Mouse (Mus musculus): Measurements from ENCODE around the gene Gm11564. TPM values are rescaled to one million over a fixed set of nuclear protein-coding genes. Genes with fewer than 3 reads are reported as not detected.
"Not testable (repeated sequence)": the region's sequence is repeated elsewhere in the genome, so short reads cannot be mapped to it uniquely, and the experiment has no call there.

The Gm11564 gene
- polyA plus RNA-seq, 1 experiment from 2014 or later, result not detected

DNA sequence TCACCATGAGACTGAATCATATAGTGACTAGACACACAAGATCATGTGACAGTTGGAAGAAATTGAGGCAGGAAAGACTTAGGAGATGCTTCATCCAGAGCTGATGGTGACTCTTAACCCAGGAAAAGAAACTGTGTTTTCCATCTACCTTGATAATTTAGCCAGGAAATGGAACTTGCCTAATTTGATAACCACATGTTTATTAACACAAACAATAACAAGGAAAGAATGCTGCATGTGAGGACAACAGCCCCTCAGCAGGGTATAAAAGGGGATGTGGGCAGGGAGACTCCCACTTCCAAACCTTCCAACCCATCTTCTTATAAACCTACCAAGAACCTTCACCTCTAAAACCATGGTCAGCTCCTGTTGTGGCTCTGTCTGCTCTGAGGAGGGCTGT lies 30.6 kb downstream of the Gm11564 start, which contains the start of gene Krtap4-9:
Gene Krtap4-9, plus strand, starts transcription at position 301 of the 400 bp plus-strand sequence.
- H3K4me3 ChIP-seq; H3K9me3 ChIP-seq; H3K36me3 ChIP-seq; H3K27me3 ChIP-seq; H3K9ac ChIP-seq; ATAC-seq (ENCODE audit: borderline replicate concordance, extremely low read depth, low FRiP score, low TSS enrichment); H3K4me1 ChIP-seq; H3K27ac ChIP-seq; H3K4me2 ChIP-seq: not testable (repeated sequence)

GRCm38 (mm10) chr11:99780604-99781003 lies 34.9 kb downstream of the Gm11564 start, which contains the start of gene Krtap4-8:
Gene Krtap4-8, minus strand, starts transcription at chr11:99780704.
- Histone ChIP-seq H3K4me3 (no peak within 1 kb of the TSS), H3K27me3 (no peaks in the 10 kb centered on the region), H3K27ac (no peak within 1 kb of the TSS), H3K4me2 (no peak within 1 kb of the TSS), H3K4me1 (no peaks in the 10 kb centered on the region), H3K9me3 (no peaks in the 10 kb centered on the region), H3K36me3 (no peaks in the 10 kb centered on the region), H3K9ac (no peak within 1 kb of the TSS)
- no peak for ATAC-seq (ENCODE audit: borderline replicate concordance, extremely low read depth, low FRiP score, low TSS enrichment)
- WGBS, result 92% methylated on average over 2 of the region's 2 CpGs

DNA sequence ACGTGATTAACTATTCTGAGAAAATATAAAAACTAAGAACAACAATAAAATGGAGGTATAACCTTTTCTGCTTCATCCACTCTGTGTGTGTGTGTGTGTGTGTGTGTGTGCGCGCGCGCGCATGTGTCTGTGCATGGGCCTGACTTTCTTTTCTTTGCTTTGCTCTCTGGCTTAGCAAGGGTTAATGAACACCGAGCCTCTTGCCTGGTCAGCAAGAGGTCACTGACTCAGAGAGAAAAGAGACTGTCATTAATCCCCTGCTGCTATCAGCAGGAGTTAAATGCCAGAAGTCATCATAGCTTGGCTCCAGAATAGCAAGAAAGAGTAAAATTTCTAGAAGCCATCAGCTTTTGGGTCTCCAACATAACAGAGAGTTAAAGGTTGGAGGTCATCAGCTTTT lies 37.1 kb downstream of the Gm11564 start:
- no peaks in the 10 kb centered on the region for H3K36me3 ChIP-seq
- no peak overlapping the region for H3K4me3 ChIP-seq
- no peak for ATAC-seq (ENCODE audit: borderline replicate concordance, extremely low read depth, low FRiP score, low TSS enrichment)
- no peaks in the 10 kb centered on the region for H3K9me3 ChIP-seq
- WGBS, result 58% methylated on average over 7 of the region's 7 CpGs
- no peak overlapping the region for H3K27ac ChIP-seq
- no peaks in the 10 kb centered on the region for H3K27me3 ChIP-seq
- no peak overlapping the region for H3K4me2 ChIP-seq
- no peaks in the 10 kb centered on the region for H3K4me1 ChIP-seq
- no peak overlapping the region for H3K9ac ChIP-seq

DNA sequence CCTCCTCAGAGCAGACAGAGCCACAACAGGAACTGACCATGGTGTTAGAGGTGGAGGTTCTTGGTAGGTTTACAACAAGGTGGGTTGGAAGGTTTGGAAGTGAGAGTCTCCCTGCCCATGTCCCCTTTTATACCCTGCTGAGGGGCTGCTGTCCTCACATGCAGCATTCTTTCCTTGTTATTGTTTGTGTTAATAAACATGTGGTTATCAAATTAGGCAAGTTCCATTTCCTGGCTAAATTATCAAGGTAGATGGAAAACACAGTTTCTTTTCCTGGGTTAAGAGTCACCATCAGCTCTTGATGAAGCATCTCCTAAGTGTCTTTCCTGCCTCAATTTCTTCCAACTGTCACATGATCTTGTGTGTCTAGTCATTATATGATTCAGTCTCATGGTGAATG lies 42.7 kb downstream of the Gm11564 start, which contains the start of gene Gm11595:
Gene Gm11595, minus strand, starts transcription at position 101 of the 400 bp plus-strand sequence.
- not testable (repeated sequence) for H3K27me3 ChIP-seq; H3K27ac ChIP-seq; H3K36me3 ChIP-seq; H3K4me3 ChIP-seq; ATAC-seq (ENCODE audit: borderline replicate concordance, extremely low read depth, low FRiP score, low TSS enrichment); H3K4me1 ChIP-seq; H3K9me3 ChIP-seq; H3K4me2 ChIP-seq; H3K9ac ChIP-seq

GRCm38 (mm10) chr11:99768410-99768809 lies 47.1 kb downstream of the Gm11564 start:
- H3K27me3 ChIP-seq, result no peaks in the 10 kb centered on the region
- 58% methylated on average over 2 of the region's 2 CpGs for WGBS
- no peak overlapping the region for H3K27ac ChIP-seq
- no peak overlapping the region for H3K9ac ChIP-seq
- no peaks in the 10 kb centered on the region for H3K9me3 ChIP-seq
- H3K4me2 ChIP-seq, result no peak overlapping the region
- no peaks in the 10 kb centered on the region for H3K36me3 ChIP-seq
- no peak overlapping the region for H3K4me3 ChIP-seq
- H3K4me1 ChIP-seq, result no peaks in the 10 kb centered on the region
- ATAC-seq (ENCODE audit: borderline replicate concordance, extremely low read depth, low FRiP score, low TSS enrichment), result no peak

Other genes starting within 250 kb of the Gm11564 start
- gene Krtap3-1, start 249.0 kb downstream of the Gm11564 start, polyA plus RNA-seq (2015; fragmentation: Nextera tagmentation; extraction: Ambion mirVana), result not detected in 2 replicates
- gene Krtap1-5, start 234.7 kb downstream of the Gm11564 start, polyA plus RNA-seq (2015; fragmentation: Nextera tagmentation; extraction: Ambion mirVana), result not detected in 2 replicates
- gene Krtap1-4, start 232.0 kb downstream of the Gm11564 start, polyA plus RNA-seq (2015; fragmentation: Nextera tagmentation; extraction: Ambion mirVana), result not detected in 2 replicates
- gene Krtap1-3, start 224.3 kb downstream of the Gm11564 start, polyA plus RNA-seq (2015; fragmentation: Nextera tagmentation; extraction: Ambion mirVana), result not detected in 2 replicates
- not detected in 2 replicates for gene Krtap9-3, start 217.6 kb downstream of the Gm11564 start, polyA plus RNA-seq (2015; fragmentation: Nextera tagmentation; extraction: Ambion mirVana)
- not detected in 2 replicates for gene Gm11938, start 212.4 kb downstream of the Gm11564 start, polyA plus RNA-seq (2015; fragmentation: Nextera tagmentation; extraction: Ambion mirVana)
- not detected in 2 replicates for gene Gm11937, start 205.5 kb downstream of the Gm11564 start, polyA plus RNA-seq (2015; fragmentation: Nextera tagmentation; extraction: Ambion mirVana)
- not detected in 2 replicates for gene Krtap2-4, start 200.8 kb downstream of the Gm11564 start, polyA plus RNA-seq (2015; fragmentation: Nextera tagmentation; extraction: Ambion mirVana)
- not detected in 2 replicates for gene Gm11562, start 195.2 kb downstream of the Gm11564 start, polyA plus RNA-seq (2015; fragmentation: Nextera tagmentation; extraction: Ambion mirVana)
- gene Krtap4-1, start 187.4 kb downstream of the Gm11564 start, polyA plus RNA-seq (2015; fragmentation: Nextera tagmentation; extraction: Ambion mirVana), result not detected in 2 replicates
- gene Krtap4-2, start 180.6 kb downstream of the Gm11564 start, polyA plus RNA-seq (2015; fragmentation: Nextera tagmentation; extraction: Ambion mirVana), result not detected in 2 replicates
- gene Krtap4-7, start 171.6 kb downstream of the Gm11564 start, polyA plus RNA-seq (2015; fragmentation: Nextera tagmentation; extraction: Ambion mirVana), result not detected in 2 replicates
- gene Gm11555, start 165.4 kb downstream of the Gm11564 start, polyA plus RNA-seq (2015; fragmentation: Nextera tagmentation; extraction: Ambion mirVana), result not detected in 2 replicates
- not detected in 2 replicates for gene Gm11563, start 156.7 kb downstream of the Gm11564 start, polyA plus RNA-seq (2015; fragmentation: Nextera tagmentation; extraction: Ambion mirVana)
- not detected in 2 replicates for gene Krtap4-6, start 149.7 kb downstream of the Gm11564 start, polyA plus RNA-seq (2015; fragmentation: Nextera tagmentation; extraction: Ambion mirVana)
- not detected in 2 replicates for gene Gm14190, start 124.9 kb downstream of the Gm11564 start, polyA plus RNA-seq (2015; fragmentation: Nextera tagmentation; extraction: Ambion mirVana)
- gene Gm14180, start 81.4 kb downstream of the Gm11564 start, polyA plus RNA-seq (2015; fragmentation: Nextera tagmentation; extraction: Ambion mirVana), result not detected in 2 replicates
- not detected in 2 replicates for gene Gm11595, start 42.8 kb downstream of the Gm11564 start, polyA plus RNA-seq (2015; fragmentation: Nextera tagmentation; extraction: Ambion mirVana)
- not detected in 2 replicates for gene Krtap4-8, start 35.0 kb downstream of the Gm11564 start, polyA plus RNA-seq (2015; fragmentation: Nextera tagmentation; extraction: Ambion mirVana)
- gene Krtap4-9, start 30.5 kb downstream of the Gm11564 start, polyA plus RNA-seq (2015; fragmentation: Nextera tagmentation; extraction: Ambion mirVana), result not detected in 2 replicates
- gene Gm11596, start 22.2 kb downstream of the Gm11564 start, polyA plus RNA-seq (2015; fragmentation: Nextera tagmentation; extraction: Ambion mirVana), result not detected in 2 replicates
- gene Gm11569, start 16.7 kb downstream of the Gm11564 start, polyA plus RNA-seq (2015; fragmentation: Nextera tagmentation; extraction: Ambion mirVana), result not detected in 2 replicates
- not detected in 2 replicates for gene Gm11554, start 11.2 kb downstream of the Gm11564 start, polyA plus RNA-seq (2015; fragmentation: Nextera tagmentation; extraction: Ambion mirVana)
- gene Krtap4-13, start 5.8 kb downstream of the Gm11564 start, polyA plus RNA-seq (2015; fragmentation: Nextera tagmentation; extraction: Ambion mirVana), result not detected in 2 replicates
- gene 2300003K06Rik, start 22.4 kb upstream of the Gm11564 start, polyA plus RNA-seq (2015; fragmentation: Nextera tagmentation; extraction: Ambion mirVana), result not detected in 2 replicates
- not detected in 2 replicates for gene Krtap4-16, start 35.9 kb upstream of the Gm11564 start, polyA plus RNA-seq (2015; fragmentation: Nextera tagmentation; extraction: Ambion mirVana)
- not detected in 2 replicates for gene Gm11568, start 42.3 kb upstream of the Gm11564 start, polyA plus RNA-seq (2015; fragmentation: Nextera tagmentation; extraction: Ambion mirVana)
- gene Gm11559, start 48.8 kb upstream of the Gm11564 start, polyA plus RNA-seq (2015; fragmentation: Nextera tagmentation; extraction: Ambion mirVana), result not detected in 2 replicates
- not detected in 2 replicates for gene Krtap9-1, start 57.7 kb upstream of the Gm11564 start, polyA plus RNA-seq (2015; fragmentation: Nextera tagmentation; extraction: Ambion mirVana)
- not detected in 2 replicates for gene Gm11567, start 63.5 kb upstream of the Gm11564 start, polyA plus RNA-seq (2015; fragmentation: Nextera tagmentation; extraction: Ambion mirVana)
- not detected in 2 replicates for gene Krtap31-1, start 92.3 kb upstream of the Gm11564 start, polyA plus RNA-seq (2015; fragmentation: Nextera tagmentation; extraction: Ambion mirVana)
- not detected in 2 replicates for gene Gm11565, start 99.1 kb upstream of the Gm11564 start, polyA plus RNA-seq (2015; fragmentation: Nextera tagmentation; extraction: Ambion mirVana)
- gene Krtap31-2, start 120.6 kb upstream of the Gm11564 start, polyA plus RNA-seq (2015; fragmentation: Nextera tagmentation; extraction: Ambion mirVana), result not detected in 2 replicates
- not detected in 2 replicates for gene Krtap9-5, start 132.8 kb upstream of the Gm11564 start, polyA plus RNA-seq (2015; fragmentation: Nextera tagmentation; extraction: Ambion mirVana)
- gene Krtap29-1, start 163.4 kb upstream of the Gm11564 start, polyA plus RNA-seq (2015; fragmentation: Nextera tagmentation; extraction: Ambion mirVana), result not detected in 2 replicates
- gene Krtap16-1, start 170.9 kb upstream of the Gm11564 start, polyA plus RNA-seq (2015; fragmentation: Nextera tagmentation; extraction: Ambion mirVana), result not detected in 2 replicates
- gene Krtap17-1, start 178.3 kb upstream of the Gm11564 start, polyA plus RNA-seq (2015; fragmentation: Nextera tagmentation; extraction: Ambion mirVana), result 1.6 and 2.3 TPM in 2 replicates
- not detected in 2 replicates for gene Krt33a, start 200.5 kb upstream of the Gm11564 start, polyA plus RNA-seq (2015; fragmentation: Nextera tagmentation; extraction: Ambion mirVana)
- gene Krt33b, start 214.2 kb upstream of the Gm11564 start, polyA plus RNA-seq (2015; fragmentation: Nextera tagmentation; extraction: Ambion mirVana), result not detected in 2 replicates
- 0.34 TPM in 1 of 2 replicates, not detected in the other for gene Krt34, start 225.9 kb upstream of the Gm11564 start, polyA plus RNA-seq (2015; fragmentation: Nextera tagmentation; extraction: Ambion mirVana)
- 0.10 TPM in 1 of 2 replicates, not detected in the other for gene Krt31, start 234.9 kb upstream of the Gm11564 start, polyA plus RNA-seq (2015; fragmentation: Nextera tagmentation; extraction: Ambion mirVana)

All from lung, embryonic 15.5 days (tissue).